30 mouse cellular contexts compared by ENCODE assay signal in the genomic region with DNA sequence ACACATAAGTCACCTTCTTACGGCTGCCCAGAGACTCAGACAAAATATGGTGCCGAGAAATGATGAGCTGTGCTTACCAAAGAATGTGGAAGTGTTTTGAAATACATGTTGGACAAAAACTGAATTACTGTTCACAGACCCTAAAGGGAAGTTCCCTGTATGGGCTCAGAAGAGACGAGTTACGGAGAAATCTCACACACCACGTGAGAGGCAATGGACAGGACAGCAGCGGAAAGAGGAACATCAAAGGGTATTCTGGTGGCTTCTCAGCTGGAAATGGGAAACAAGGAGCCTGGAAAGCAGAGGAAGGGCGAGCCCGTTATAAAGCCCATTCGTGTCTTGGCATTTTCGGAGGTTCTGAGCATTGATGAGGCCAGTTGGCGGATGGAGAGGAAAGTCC. TPM values are rescaled to one million over a fixed set of nuclear protein-coding genes. Genes with fewer than 3 reads are reported as not detected.
A peak's percentile ranks its signal among the peaks of the same experiment; 100 is the strongest.
DNase-seq lines count a peak whose midpoint lies in the region; ATAC-seq and TF ChIP-seq lines count a peak whose summit lies in the region.
"Had no signal": no experiment of that assay in that cellular context is flagged by ENCODE, and none has a peak within 500 bp of the region (broad histone marks: within the 10 kb centered on the region; RNA-seq: fewer than 3 reads in every experiment).

No protein-coding gene starts in this region.

- in situ Hi-C loops in CH12.LX (cut with MboI; ENCODE audit: low pct_ligation_motif_present, low pct_unique_long_range_greater_than_20kb, low sequenced_read_pairs): no loop called here

- dilution Hi-C loops in CH12.LX (cut with MboI; ENCODE audit: extremely low pct_ligation_motif_present, extremely low pct_unique_long_range_greater_than_20kb, low sequenced_read_pairs): no loop called here

- peaks cover 3% of the 10 kb centered on the region; the same call in 1 of the 2 replicates for H3K79me2 ChIP-seq in CH12.LX (replicated peaks; ENCODE audit: control insufficient read depth, extremely low read depth, insufficient read depth, poor library complexity, severe bottlenecking)

- no peak for DNase-seq in liver, postnatal 0 days
- no peak for DNase-seq in CH12.LX (ENCODE audit: extremely low read depth)
- no peak for DNase-seq in adrenal gland, postnatal 4 days (ENCODE audit: low spot score in 2 of 2)
- no peak for DNase-seq in kidney, adult 2 months
- DNase-seq: adrenal gland, postnatal 10 days; cerebellum, adult 11 months; cerebellum, adult 9-11 months; forebrain, postnatal 0 days; kidney, adult 9 months; kidney, postnatal 36 days; layer of hippocampus, postnatal 36 days; liver, embryonic 13.5 days; right cerebral cortex, adult 18-20 months; right cerebral cortex, postnatal 4 days; thymus, postnatal 14 days had no signal

- H3K4me2 ChIP-seq in liver, postnatal 0 days (ENCODE audit: low read depth, low read length): no peak overlapping the region
- H3K4me2 ChIP-seq in liver, embryonic 12.5 days: no peak overlapping the region
- no peak overlapping the region for H3K4me2 ChIP-seq in CH12.LX (ENCODE audit: insufficient read depth, low read depth, poor library complexity, severe bottlenecking)
- H3K4me2 ChIP-seq: intestine, embryonic 15.5 days; liver, embryonic 13.5 days; midbrain, embryonic 12.5 days; neural tube, embryonic 13.5 days had no signal

- TF ChIP-seq CTCF in liver, postnatal 0 days (IDR thresholded peaks at IDR 0.05; ENCODE audit: low read depth): no peak
- TF ChIP-seq CTCF in CH12.LX (conservative IDR thresholded peaks at IDR 0.05 in 1 of 2, IDR thresholded peaks at IDR 0.05 in 1 of 2; ENCODE audit: low read depth in 2 of 2, low read length in 2 of 2): no peak
- TF ChIP-seq CTCF in kidney, adult 2 months (conservative IDR thresholded peaks at IDR 0.05; ENCODE audit: insufficient read depth, insufficient read length, low read depth, low read length): no peak

- H3K36me3 ChIP-seq in liver, postnatal 0 days (replicated peaks; ENCODE audit: insufficient read depth, low read length): no peaks in the 10 kb centered on the region
- no peaks in the 10 kb centered on the region for H3K36me3 ChIP-seq in liver, embryonic 12.5 days
- peaks cover 0 to 44% of the 10 kb centered on the region in 2 experiments for H3K36me3 ChIP-seq in CH12.LX (replicated peaks in 1 of 2; ENCODE audit: control insufficient read depth in 1 of 2, insufficient read depth in 1 of 2, low read length in 1 of 2)
- H3K36me3 ChIP-seq in kidney, adult 2 months (ENCODE audit: control insufficient read depth, insufficient read depth, low read length): no peaks in the 10 kb centered on the region
- H3K36me3 ChIP-seq: embryonic facial prominence, embryonic 10.5 days; heart, embryonic 10.5 days; intestine, embryonic 15.5 days; liver, embryonic 13.5 days; midbrain, embryonic 12.5 days; neural tube, embryonic 13.5 days had no signal

- H3K4me1 ChIP-seq in liver, postnatal 0 days (ENCODE audit: insufficient read depth): peaks cover 8% of the 10 kb centered on the region
- no peaks in the 10 kb centered on the region for H3K4me1 ChIP-seq in liver, embryonic 12.5 days
- peaks cover 38 to 56% of the 10 kb centered on the region in 2 experiments for H3K4me1 ChIP-seq in CH12.LX (ENCODE audit: control insufficient read depth in 1 of 2, insufficient read depth in 2 of 2)
- H3K4me1 ChIP-seq in kidney, adult 2 months (ENCODE audit: control insufficient read depth, insufficient read depth, low read length): no peaks in the 10 kb centered on the region
- H3K4me1 ChIP-seq: embryonic facial prominence, embryonic 10.5 days; heart, embryonic 10.5 days; intestine, embryonic 15.5 days; liver, embryonic 13.5 days; midbrain, embryonic 12.5 days; neural tube, embryonic 13.5 days had no signal

- no peak for TF ChIP-seq POLR2A in CH12.LX (IDR thresholded peaks at IDR 0.05; ENCODE audit: low read depth, low read length)
- TF ChIP-seq POLR2A in kidney, adult 2 months (IDR thresholded peaks at IDR 0.05; ENCODE audit: low read depth, low read length): no peak

- 0 out of 2 replicates have a peak, but pooled peaks cover 2% of the 10 kb centered on the region for H3K27me3 ChIP-seq in liver, postnatal 0 days (ENCODE audit: insufficient read depth, low read length)
- H3K27me3 ChIP-seq in liver, embryonic 12.5 days (replicated peaks): no peaks in the 10 kb centered on the region
- H3K27me3 ChIP-seq in CH12.LX (replicated peaks): no peaks in the 10 kb centered on the region
- H3K27me3 ChIP-seq in kidney, adult 2 months (replicated peaks; ENCODE audit: control insufficient read depth, insufficient read depth, low read length): no peaks in the 10 kb centered on the region
- H3K27me3 ChIP-seq: intestine, embryonic 15.5 days; liver, embryonic 13.5 days; midbrain, embryonic 12.5 days; neural tube, embryonic 13.5 days had no signal

- no peak overlapping the region for H3K4me3 ChIP-seq in liver, postnatal 0 days (ENCODE audit: low read depth, low read length)
- no peak overlapping the region for H3K4me3 ChIP-seq in liver, embryonic 12.5 days
- H3K4me3 ChIP-seq in CH12.LX (replicated peaks in 1 of 3; ENCODE audit: low read depth in 2 of 3, low read length in 2 of 3, poor library complexity in 1 of 3): no peak overlapping the region
- no peak overlapping the region for H3K4me3 ChIP-seq in kidney, adult 2 months (ENCODE audit: insufficient read depth, low read depth, low read length)
- H3K4me3 ChIP-seq: embryonic facial prominence, embryonic 10.5 days; heart, embryonic 10.5 days; intestine, embryonic 15.5 days; liver, embryonic 13.5 days; midbrain, embryonic 12.5 days; neural tube, embryonic 13.5 days had no signal

- ATAC-seq in liver, postnatal 0 days: peak; percentile 38; the same call in 1 of the 2 replicates
- no peak for ATAC-seq in liver, embryonic 12.5 days
- ATAC-seq in common myeloid progenitor, adult 5-6 weeks (replicated peaks; ENCODE audit: low read depth, poor library complexity, severe bottlenecking): peak; percentile 70
- ATAC-seq in monocyte, adult 5-6 weeks (replicated peaks; ENCODE audit: insufficient number of reproducible peaks, low FRiP score, low TSS enrichment, poor library complexity, severe bottlenecking): peak; percentile 86
- ATAC-seq: activated CD4-positive, CD25-positive, alpha-beta regulatory T cell, adult 4 months; forebrain, postnatal 0 days; hindbrain, embryonic 16.5 days; intestine, embryonic 15.5 days had no signal

- H3K9ac ChIP-seq in liver, postnatal 0 days (replicated peaks): no peak overlapping the region
- H3K9ac ChIP-seq in liver, embryonic 12.5 days: no peak overlapping the region
- no peak overlapping the region for H3K9ac ChIP-seq in CH12.LX (ENCODE audit: insufficient read depth, low read depth)
- H3K9ac ChIP-seq: forebrain, postnatal 0 days; intestine, embryonic 15.5 days; liver, embryonic 13.5 days; midbrain, embryonic 12.5 days; neural tube, embryonic 13.5 days had no signal

- 51% methylated on average over 11 of the region's 11 CpGs for WGBS in liver, postnatal 0 days (ENCODE audit: insufficient replicate concordance)
- WGBS in liver, embryonic 12.5 days (ENCODE audit: insufficient replicate concordance): 44% methylated on average over 11 of the region's 11 CpGs
- 46% methylated on average over 11 of the region's 11 CpGs for WGBS in kidney, adult 2 months

- H3K27ac ChIP-seq in liver, postnatal 0 days (ENCODE audit: low read depth): no peak overlapping the region
- no peak overlapping the region for H3K27ac ChIP-seq in liver, embryonic 12.5 days
- H3K27ac ChIP-seq in CH12.LX (ENCODE audit: insufficient read depth, low read depth): no peak overlapping the region
- no peak overlapping the region for H3K27ac ChIP-seq in kidney, adult 2 months (ENCODE audit: insufficient read depth, low read depth, low read length)
- H3K27ac ChIP-seq: embryonic facial prominence, embryonic 10.5 days; heart, embryonic 10.5 days; intestine, embryonic 15.5 days; liver, embryonic 13.5 days; midbrain, embryonic 12.5 days; neural tube, embryonic 13.5 days had no signal

- H3K9me3 ChIP-seq in liver, postnatal 0 days (ENCODE audit: low read length): no peaks in the 10 kb centered on the region
- no peaks in the 10 kb centered on the region for H3K9me3 ChIP-seq in liver, embryonic 12.5 days (replicated peaks)
- H3K9me3 ChIP-seq in CH12.LX (replicated peaks; ENCODE audit: low read length): peaks cover 18% of the 10 kb centered on the region
- H3K9me3 ChIP-seq: embryonic facial prominence, embryonic 10.5 days; heart, embryonic 10.5 days; intestine, embryonic 15.5 days; liver, embryonic 13.5 days; midbrain, embryonic 12.5 days; neural tube, embryonic 13.5 days had no signal

- TF ChIP-seq EP300 in liver, postnatal 0 days (IDR thresholded peaks at IDR 0.05; ENCODE audit: low read depth): no peak
- TF ChIP-seq EP300 in CH12.LX (IDR thresholded peaks at IDR 0.05; ENCODE audit: low read length): peak; percentile 11; the same call in 1 of the 2 replicates

- no peak for TF ChIP-seq RAD21 in CH12.LX (IDR thresholded peaks at IDR 0.05; ENCODE audit: low read depth, low read length)

RNA-seq across cellular contexts. Expression of a gene that starts 23.0 kb away (rescaled TPM):
- 1.9 and 2.0 TPM in 2 replicates for polyA plus RNA-seq in liver, postnatal 0 days (2015; fragmentation: Nextera tagmentation; extraction: Ambion mirVana)
- 1.9 and 2.2 TPM in 2 replicates for polyA plus RNA-seq in liver, embryonic 12.5 days (2016; fragmentation: Nextera tagmentation; extraction: Ambion mirVana)
- total RNA-seq in CH12.LX (2012; rRNA removed) (3.1 and 3.5 TPM in 2 replicates), CH12.LX (2014; rRNA removed) (1.7 and 1.9 TPM in 2 replicates)
- polyA plus RNA-seq in CH12.LX (2012; ENCODE audit: insufficient read length, low read depth): 2.0 and 2.5 TPM in 2 replicates
- 2.3 and 4.2 TPM in 2 replicates for total RNA-seq in common myeloid progenitor, adult 5-6 weeks (2017)
- total RNA-seq in monocyte, adult 5-6 weeks (2017): 2.1 to 6.5 TPM (median 2.1 TPM) in 3 replicates
- total RNA-seq in adrenal gland, postnatal 4 days (2021): 10 to 100 TPM; 12.9 to 13.2 TPM
- 1.7 and 2.4 TPM in 2 replicates for polyA plus RNA-seq in kidney, adult 2 months (2012; rRNA removed)

RNA-seq across cellular contexts. Expression of a gene that starts 25.3 kb away (rescaled TPM):
- polyA plus RNA-seq in liver, postnatal 0 days (2015; fragmentation: Nextera tagmentation; extraction: Ambion mirVana): 2.6 and 3.0 TPM in 2 replicates
- polyA plus RNA-seq in liver, embryonic 12.5 days (2016; fragmentation: Nextera tagmentation; extraction: Ambion mirVana): 0.26 and 0.41 TPM in 2 replicates
- total RNA-seq in CH12.LX (2012; rRNA removed) (0.17 and 0.30 TPM in 2 replicates), CH12.LX (2014; rRNA removed) (0.21 and 1.2 TPM in 2 replicates)
- polyA plus RNA-seq in CH12.LX (2012; ENCODE audit: insufficient read length, low read depth): 0.53 and 0.79 TPM in 2 replicates
- not detected in 2 replicates for total RNA-seq in common myeloid progenitor, adult 5-6 weeks (2017)
- 13.5 to 64.4 TPM (median 25.6 TPM) in 3 replicates for total RNA-seq in monocyte, adult 5-6 weeks (2017)
- under 1 TPM; 0.48 to 0.68 TPM for total RNA-seq in adrenal gland, postnatal 4 days (2021)
- polyA plus RNA-seq in kidney, adult 2 months (2012; rRNA removed): 1.7 and 2.4 TPM in 2 replicates
- total RNA-seq: forebrain, postnatal 0 days; gastrocnemius, postnatal 4 days; layer of hippocampus, postnatal 36 days; left cerebral cortex, postnatal 10 days had no signal
- polyA plus RNA-seq: C2C12; embryonic facial prominence, embryonic 10.5 days; forebrain, embryonic 11.5 days; forebrain, postnatal 0 days; heart, embryonic 10.5 days; limb, embryonic 11.5 days; midbrain, embryonic 12.5 days; neural tube, embryonic 13.5 days had no signal

RNA-seq across cellular contexts. Expression of a gene that starts 57.5 kb away (rescaled TPM):
- polyA plus RNA-seq in liver, postnatal 0 days (2015; fragmentation: Nextera tagmentation; extraction: Ambion mirVana): 18.3 and 18.5 TPM in 2 replicates
- 21.1 and 23.0 TPM in 2 replicates for polyA plus RNA-seq in liver, embryonic 12.5 days (2016; fragmentation: Nextera tagmentation; extraction: Ambion mirVana)
- 22.3 and 23.8 TPM in 2 replicates for total RNA-seq in CH12.LX (2012; rRNA removed)
- total RNA-seq in CH12.LX (2014; rRNA removed): 26.1 and 33.4 TPM in 2 replicates
- polyA plus RNA-seq in CH12.LX (2012; ENCODE audit: insufficient read length, low read depth): 28.3 and 34.7 TPM in 2 replicates
- total RNA-seq in common myeloid progenitor, adult 5-6 weeks (2017): 63.2 and 68.4 TPM in 2 replicates
- total RNA-seq in monocyte, adult 5-6 weeks (2017): 69.4 to 95.6 TPM (median 71.4 TPM) in 3 replicates
- total RNA-seq in adrenal gland, postnatal 4 days (2021): 10 to 100 TPM; 95.2 to 96.0 TPM
- polyA plus RNA-seq in kidney, adult 2 months (2012; rRNA removed): 3.7 and 4.7 TPM in 2 replicates
